8 mouse cellular contexts compared by ENCODE assay signal in genomic region chr4:141010941-141011429, GRCm38 (mm10). TPM values are rescaled to one million over a fixed set of nuclear protein-coding genes. Genes with fewer than 3 reads are reported as not detected.
DNase-seq lines count a peak whose midpoint lies in the region; ATAC-seq and TF ChIP-seq lines count a peak whose summit lies in the region.

No protein-coding gene starts in this region.

- peaks cover 51% of the 10 kb centered on the region for H3K4me1 ChIP-seq in embryonic facial prominence, embryonic 13.5 days
- peaks cover 28% of the 10 kb centered on the region for H3K4me1 ChIP-seq in hindbrain, embryonic 12.5 days
- H3K4me1 ChIP-seq in liver, embryonic 16.5 days (ENCODE audit: control insufficient read depth, low read depth, low read length) = peaks cover 14% of the 10 kb centered on the region
- no peaks in the 10 kb centered on the region; the same call in 1 of the 2 replicates for H3K4me1 ChIP-seq in small intestine, adult 2 months (ENCODE audit: control insufficient read depth, insufficient read depth, insufficient read length, low read length)

- WGBS in embryonic facial prominence, embryonic 13.5 days = under 1% methylated on average over 17 of the region's 17 CpGs
- WGBS in hindbrain, embryonic 12.5 days = under 1% methylated on average over 17 of the region's 17 CpGs
- whole genome bisulfite sequencing in liver, embryonic 16.5 days (ENCODE audit: insufficient replicate concordance) = 11% methylated on average over 17 of the region's 17 CpGs
- 13% methylated on average over 17 of the region's 17 CpGs for WGBS in small intestine, adult 2 months

- peak overlapping the region; percentile 97 for H3K27ac ChIP-seq in embryonic facial prominence, embryonic 13.5 days
- H3K27ac ChIP-seq in hindbrain, embryonic 12.5 days = peak overlapping the region; percentile 84
- H3K27ac ChIP-seq in liver, embryonic 16.5 days (ENCODE audit: low read length) = no peak overlapping the region
- H3K27ac ChIP-seq in small intestine, adult 2 months (ENCODE audit: insufficient read depth, low read depth, low read length) = no peak overlapping the region

- peak overlapping the region; percentile 73 for H3K4me3 ChIP-seq in embryonic facial prominence, embryonic 13.5 days
- H3K4me3 ChIP-seq in hindbrain, embryonic 12.5 days = peak overlapping the region; percentile 74
- peak overlapping the region; percentile 44 for H3K4me3 ChIP-seq in liver, embryonic 16.5 days (ENCODE audit: low read depth, low read length)
- peak overlapping the region; percentile 62 for H3K4me3 ChIP-seq in small intestine, adult 2 months (ENCODE audit: low read depth, low read length)

- H3K36me3 ChIP-seq in embryonic facial prominence, embryonic 13.5 days = peaks cover 63% of the 10 kb centered on the region
- peaks cover 57% of the 10 kb centered on the region for H3K36me3 ChIP-seq in hindbrain, embryonic 12.5 days
- peaks cover 4% of the 10 kb centered on the region; the same call in 1 of the 2 replicates for H3K36me3 ChIP-seq in liver, embryonic 16.5 days (ENCODE audit: control insufficient read depth, insufficient read depth)
- H3K36me3 ChIP-seq in small intestine, adult 2 months (ENCODE audit: control insufficient read depth, insufficient read depth, low read length) = no peaks in the 10 kb centered on the region

- peaks cover 4% of the 10 kb centered on the region; the same call in 1 of the 2 replicates for H3K9me3 ChIP-seq in embryonic facial prominence, embryonic 13.5 days
- no peaks in the 10 kb centered on the region; the same call in 1 of the 2 replicates for H3K9me3 ChIP-seq in hindbrain, embryonic 12.5 days (replicated peaks)
- no peaks in the 10 kb centered on the region for H3K9me3 ChIP-seq in liver, embryonic 16.5 days (replicated peaks; ENCODE audit: control insufficient read depth, low read length)

- ATAC-seq in embryonic facial prominence, embryonic 13.5 days (ENCODE audit: insufficient number of reproducible peaks, insufficient read depth, low FRiP score, low TSS enrichment, low read depth) = no peak
- ATAC-seq in hindbrain, embryonic 12.5 days (ENCODE audit: low FRiP score) = peak; percentile 61
- no peak for ATAC-seq in liver, embryonic 16.5 days (ENCODE audit: low read depth)

- no peaks in the 10 kb centered on the region for H3K27me3 ChIP-seq in embryonic facial prominence, embryonic 13.5 days
- no peaks in the 10 kb centered on the region for H3K27me3 ChIP-seq in hindbrain, embryonic 12.5 days
- H3K27me3 ChIP-seq in liver, embryonic 16.5 days (ENCODE audit: control insufficient read depth, insufficient read depth, low read depth, low read length) = peaks cover 22% of the 10 kb centered on the region
- peaks cover 9% of the 10 kb centered on the region; the same call in 1 of the 2 replicates for H3K27me3 ChIP-seq in small intestine, adult 2 months (ENCODE audit: control insufficient read depth, insufficient read depth, low read length)

- peak; percentile 64 for DNase-seq in NIH3T3 (ENCODE audit: low read depth)
- DNase-seq in cerebellum, postnatal 4 days (ENCODE audit: low spot score in 2 of 2) = no peak
- no peak for DNase-seq in left cerebral cortex, adult 11 months (ENCODE audit: low spot score)
- DNase-seq in adrenal gland, adult 18-20 months (ENCODE audit: low spot score in 2 of 2) = no peak

- H3K9ac ChIP-seq in embryonic facial prominence, embryonic 13.5 days = peak overlapping the region; percentile 96
- peak overlapping the region; percentile 90 for H3K9ac ChIP-seq in hindbrain, embryonic 12.5 days
- H3K9ac ChIP-seq in liver, embryonic 16.5 days (ENCODE audit: low read depth, low read length) = no peak overlapping the region; the same call in 1 of the 2 replicates

- TF ChIP-seq CTCF in small intestine, adult 2 months (IDR thresholded peaks at IDR 0.05; ENCODE audit: extremely low read depth, insufficient read length, insufficient replicate concordance, low read depth, low read length) = no peak

- H3K4me2 ChIP-seq in embryonic facial prominence, embryonic 13.5 days = peak overlapping the region; percentile 92
- peak overlapping the region; percentile 65 for H3K4me2 ChIP-seq in hindbrain, embryonic 12.5 days (replicated peaks)
- peak overlapping the region; percentile 46 for H3K4me2 ChIP-seq in liver, embryonic 16.5 days (ENCODE audit: low read depth, low read length)

- no peak for TF ChIP-seq POLR2A in small intestine, adult 2 months (IDR thresholded peaks at IDR 0.05; ENCODE audit: low read depth, low read length)

RNA-seq across cellular contexts. Expression of gene Mfap2, which starts 0.8 kb away (rescaled TPM):
- 771 and 792 TPM in 2 replicates for polyA plus RNA-seq in embryonic facial prominence, embryonic 13.5 days (2015; fragmentation: Nextera tagmentation; extraction: Ambion mirVana)
- 344 and 345 TPM in 2 replicates for polyA plus RNA-seq in hindbrain, embryonic 12.5 days (2016; fragmentation: Nextera tagmentation; extraction: Ambion mirVana)
- polyA plus RNA-seq in liver, embryonic 16.5 days (2015; fragmentation: Nextera tagmentation; extraction: Ambion mirVana) = 15.3 and 20.3 TPM in 2 replicates
- polyA plus RNA-seq in small intestine, adult 2 months (2012; rRNA removed) = 8.8 and 13.7 TPM in 2 replicates
- total RNA-seq in adrenal gland, adult 18-20 months (2021) = 1 to 10 TPM; 6.4 to 6.6 TPM

RNA-seq across cellular contexts. Expression of gene Atp13a2, which starts 24.3 kb away (rescaled TPM):
- polyA plus RNA-seq in embryonic facial prominence, embryonic 13.5 days (2015; fragmentation: Nextera tagmentation; extraction: Ambion mirVana) = 38.9 and 40.2 TPM in 2 replicates
- polyA plus RNA-seq in hindbrain, embryonic 12.5 days (2016; fragmentation: Nextera tagmentation; extraction: Ambion mirVana) = 110 and 113 TPM in 2 replicates
- polyA plus RNA-seq in liver, embryonic 16.5 days (2015; fragmentation: Nextera tagmentation; extraction: Ambion mirVana) = 15.7 and 18.3 TPM in 2 replicates
- polyA plus RNA-seq in small intestine, adult 2 months (2012; rRNA removed) = 63.0 and 76.6 TPM in 2 replicates
- total RNA-seq in adrenal gland, adult 18-20 months (2021) = 10 to 100 TPM; 30.2 to 31.0 TPM

RNA-seq across cellular contexts. Expression of gene Crocc, which starts 49.4 kb away (rescaled TPM):
- polyA plus RNA-seq in embryonic facial prominence, embryonic 13.5 days (2015; fragmentation: Nextera tagmentation; extraction: Ambion mirVana) = 6.1 and 7.8 TPM in 2 replicates
- polyA plus RNA-seq in hindbrain, embryonic 12.5 days (2016; fragmentation: Nextera tagmentation; extraction: Ambion mirVana) = 13.2 and 14.1 TPM in 2 replicates
- 0.59 and 0.63 TPM in 2 replicates for polyA plus RNA-seq in liver, embryonic 16.5 days (2015; fragmentation: Nextera tagmentation; extraction: Ambion mirVana)
- polyA plus RNA-seq in small intestine, adult 2 months (2012; rRNA removed) = 4.7 and 7.3 TPM in 2 replicates
- total RNA-seq in adrenal gland, adult 18-20 months (2021) = 1 to 10 TPM; 6.4 to 6.9 TPM

RNA-seq across cellular contexts. Expression of gene Sdhb, which starts 50.0 kb away (rescaled TPM):
- polyA plus RNA-seq in embryonic facial prominence, embryonic 13.5 days (2015; fragmentation: Nextera tagmentation; extraction: Ambion mirVana) = 393 and 412 TPM in 2 replicates
- polyA plus RNA-seq in hindbrain, embryonic 12.5 days (2016; fragmentation: Nextera tagmentation; extraction: Ambion mirVana) = 349 and 383 TPM in 2 replicates
- polyA plus RNA-seq in liver, embryonic 16.5 days (2015; fragmentation: Nextera tagmentation; extraction: Ambion mirVana) = 190 and 193 TPM in 2 replicates
- polyA plus RNA-seq in small intestine, adult 2 months (2012; rRNA removed) = 304 and 515 TPM in 2 replicates
- 100 to 1,000 TPM; 457 to 601 TPM for total RNA-seq in adrenal gland, adult 18-20 months (2021)

Comparison
In these comparisons a context has a peak if more than half of its experiments do, and no peak if none do; other contexts are left out.
1. H3K27ac ChIP-seq: peak in embryonic facial prominence, embryonic 13.5 days (single experiment) and hindbrain, embryonic 12.5 days (single experiment); none in liver, embryonic 16.5 days (single experiment) and small intestine, adult 2 months (single experiment).
2. RNA of gene Mfap2, which starts 0.8 kb away (polyA plus RNA-seq): 771 to 792 TPM in embryonic facial prominence, embryonic 13.5 days and 344 to 345 TPM in hindbrain, embryonic 12.5 days; 15.3 to 20.3 TPM in liver, embryonic 16.5 days and 8.8 to 13.7 TPM in small intestine, adult 2 months; every median in the first group is over 10 times any median in the second.
3. Peak in every context shown above with its lines, with median percentiles within 50 percentile points of each other: H3K4me2 ChIP-seq and H3K4me3 ChIP-seq.